Mouse (Mus musculus) brain, embryonic 18.5 days (tissue): ENCODE measurements around the gene Dynlt1c.
"Not testable (repeated sequence)": the region's sequence is repeated elsewhere in the genome, so short reads cannot be mapped to it uniquely, and the experiment has no call there.

Source experiments
- DNase-seq: peaks from one replicate; pipeline ENCODE4 v3.0.0-alpha.2; 2012; ENCODE audit warnings: low read depth, low spot score

Gene Dynlt1c

GRCm38 (mm10) chr17:6619271-6619670, 17.8 kb downstream of the Dynlt1c start:
- DNase-seq, result not testable (repeated sequence)

GRCm38 (mm10) chr17:6620035-6620434, 18.6 kb downstream of the Dynlt1c start:
- DNase-seq, result not testable (repeated sequence)

- DNase-seq, result not testable (repeated sequence)
Observed at GRCm38 (mm10) chr17:6620730-6621451, 19.4 kb downstream of the Dynlt1c start.

DNA sequence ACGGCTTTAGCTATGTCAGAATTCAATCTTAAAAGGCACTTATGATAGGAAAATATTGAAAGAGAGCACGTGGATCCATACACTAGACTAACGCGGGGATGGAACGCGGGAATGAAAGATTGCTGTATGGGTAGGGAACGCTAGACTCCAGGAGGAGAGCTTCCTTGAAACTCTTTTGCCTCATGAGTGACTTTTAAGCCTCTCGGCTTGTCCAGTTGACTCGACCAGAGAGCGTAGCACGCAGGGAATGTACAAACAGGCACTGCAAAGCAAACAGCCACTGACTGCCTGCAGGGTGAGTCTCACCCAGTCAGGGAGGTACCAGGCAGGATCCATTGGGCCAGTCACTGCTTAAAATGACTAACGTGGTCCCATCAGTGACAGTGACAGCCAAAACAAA, 20.5 kb downstream of the Dynlt1c start:
- DNase-seq, result not testable (repeated sequence)

GRCm38 (mm10) chr17:6624926-6625558, 23.6 kb downstream of the Dynlt1c start:
- DNase-seq, result not testable (repeated sequence)

- not testable (repeated sequence) for DNase-seq
Observed at GRCm38 (mm10) chr17:6630398-6630797, 28.9 kb downstream of the Dynlt1c start.

GRCm38 (mm10) chr17:6632850-6633249, 31.4 kb downstream of the Dynlt1c start:
- DNase-seq, result not testable (repeated sequence)

GRCm38 (mm10) chr17:6635781-6636180, 34.3 kb downstream of the Dynlt1c start:
- DNase-seq, result not testable (repeated sequence)

- DNase-seq, result no peak
Observed at GRCm38 (mm10) chr17:6636861-6637260, 35.4 kb downstream of the Dynlt1c start.

- not testable (repeated sequence) for DNase-seq
Observed at GRCm38 (mm10) chr17:6637434-6637833, 36.0 kb downstream of the Dynlt1c start.

DNA sequence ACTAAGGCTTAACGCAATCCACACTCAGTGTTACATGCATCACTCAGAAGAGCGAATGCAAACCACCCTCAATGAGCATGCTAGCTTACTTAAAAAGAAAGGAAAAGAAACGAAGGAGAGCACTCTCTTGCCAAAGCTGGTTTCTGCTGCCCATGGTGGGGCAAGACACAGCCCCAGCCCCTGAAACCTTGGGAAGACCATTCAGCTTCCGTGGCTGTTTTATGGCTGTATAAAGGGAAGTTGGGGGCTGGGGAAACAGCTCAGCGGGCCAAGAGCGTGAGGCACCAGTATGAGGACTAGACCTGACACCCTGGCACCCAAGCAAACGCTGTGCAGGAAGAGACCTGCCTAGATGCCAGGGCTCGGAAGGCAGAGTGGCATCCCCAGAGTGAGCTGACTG, 37.0 kb downstream of the Dynlt1c start:
- not testable (repeated sequence) for DNase-seq

- DNase-seq, result not testable (repeated sequence)
Observed at GRCm38 (mm10) chr17:6639486-6639885, 38.0 kb downstream of the Dynlt1c start.

DNA sequence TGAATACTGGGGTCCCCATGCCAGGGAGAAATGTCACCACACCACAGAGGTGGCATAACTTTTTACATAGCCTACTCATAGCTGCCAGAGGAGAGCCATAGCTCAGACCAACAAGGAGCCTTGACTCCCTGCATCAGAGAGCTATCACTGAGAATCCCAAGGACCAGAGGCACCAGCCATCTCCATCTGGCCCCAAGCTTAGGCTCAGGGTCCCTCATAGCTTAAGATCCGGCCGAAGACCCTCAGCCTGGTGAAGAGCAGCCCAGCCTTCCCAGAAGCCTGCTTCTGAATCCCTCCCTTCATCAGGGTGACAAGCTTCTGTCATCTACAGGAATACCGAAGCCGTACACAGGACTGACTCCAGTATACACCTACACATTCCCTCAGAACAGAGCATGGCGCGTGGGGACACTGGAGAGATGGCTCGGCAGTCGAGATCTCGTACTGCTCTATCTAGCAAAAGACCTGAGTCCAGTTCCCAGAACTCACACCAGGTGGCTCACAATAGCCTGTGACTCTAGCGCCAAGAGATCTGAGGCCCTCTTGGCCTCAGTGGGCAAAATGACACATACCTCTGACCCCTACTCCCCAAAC, 38.7 kb downstream of the Dynlt1c start:
- DNase-seq, result not testable (repeated sequence)

DNA sequence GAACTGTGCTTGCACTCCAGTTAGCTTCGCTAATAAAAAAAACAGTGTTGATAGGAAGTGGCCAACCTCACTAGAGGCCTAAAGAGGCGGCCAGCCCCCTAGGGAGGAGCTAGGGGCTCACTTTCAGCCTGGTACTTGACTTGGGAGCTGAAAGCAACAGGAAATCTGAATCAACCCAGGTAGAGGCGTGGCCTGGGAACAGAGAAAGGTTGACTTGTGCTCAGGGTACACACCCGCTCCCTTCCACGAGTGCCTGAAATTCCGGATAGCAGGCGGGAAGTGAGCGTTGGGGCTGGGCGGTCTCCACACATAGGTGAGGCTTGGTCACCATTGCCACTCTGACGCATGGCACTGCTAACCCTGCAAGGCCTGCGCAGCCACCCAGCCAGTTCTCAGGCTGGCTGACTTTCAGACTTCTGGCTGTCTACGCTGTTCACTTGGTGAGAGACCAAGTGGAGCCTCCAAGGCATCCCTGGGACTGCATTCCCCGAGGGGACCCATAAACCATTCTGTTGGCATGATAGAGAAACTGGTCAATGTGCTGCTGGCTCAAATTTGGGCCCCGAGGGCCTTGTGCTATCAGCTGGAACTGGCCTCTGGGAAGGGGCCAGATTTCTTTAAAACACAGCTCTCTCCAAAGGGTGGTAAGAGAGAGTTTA, 39.4 kb downstream of the Dynlt1c start:
- not testable (repeated sequence) for DNase-seq

DNA sequence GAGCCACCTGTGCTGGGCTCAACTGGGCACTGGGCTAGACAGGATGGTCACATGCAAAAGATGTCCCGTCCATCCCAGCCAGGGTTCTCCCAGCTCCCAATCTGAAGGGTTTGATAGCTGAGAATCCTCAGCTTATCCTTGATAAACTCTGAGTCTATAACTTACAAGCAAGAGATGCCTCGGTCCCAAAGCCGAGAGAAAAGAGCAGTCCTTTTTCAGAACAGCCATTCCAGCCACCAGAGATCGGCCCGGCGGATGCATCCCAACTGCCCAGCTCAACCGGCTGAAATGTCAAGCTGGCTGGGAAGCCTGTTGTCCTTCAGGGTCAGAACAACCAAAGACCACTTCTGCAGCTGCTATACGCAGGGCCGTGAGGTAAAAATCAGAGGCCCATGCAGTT, 42.7 kb downstream of the Dynlt1c start:
- not testable (repeated sequence) for DNase-seq

DNA sequence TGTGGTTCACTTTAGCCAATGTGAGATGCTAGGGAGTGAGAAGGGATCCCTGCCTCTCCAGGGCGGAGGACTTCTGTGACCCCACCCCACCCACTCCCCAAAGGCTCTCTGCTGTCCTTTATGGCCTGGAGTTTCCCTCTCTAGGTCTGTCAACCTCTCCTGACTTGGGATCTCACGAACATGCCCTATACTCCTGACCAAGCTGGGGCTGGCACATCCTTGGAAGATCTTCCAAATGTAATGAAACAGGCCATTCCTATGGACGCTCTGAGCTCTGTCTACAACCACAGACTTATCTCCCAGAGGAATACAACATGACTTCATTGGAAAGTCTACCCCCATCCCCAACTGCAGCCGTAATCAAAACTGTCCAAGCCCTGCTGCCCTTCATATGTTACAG, 43.2 kb downstream of the Dynlt1c start:
- DNase-seq, result not testable (repeated sequence)

- DNase-seq, result not testable (repeated sequence)
Observed at GRCm38 (mm10) chr17:6645668-6646067, 44.2 kb downstream of the Dynlt1c start.

DNA sequence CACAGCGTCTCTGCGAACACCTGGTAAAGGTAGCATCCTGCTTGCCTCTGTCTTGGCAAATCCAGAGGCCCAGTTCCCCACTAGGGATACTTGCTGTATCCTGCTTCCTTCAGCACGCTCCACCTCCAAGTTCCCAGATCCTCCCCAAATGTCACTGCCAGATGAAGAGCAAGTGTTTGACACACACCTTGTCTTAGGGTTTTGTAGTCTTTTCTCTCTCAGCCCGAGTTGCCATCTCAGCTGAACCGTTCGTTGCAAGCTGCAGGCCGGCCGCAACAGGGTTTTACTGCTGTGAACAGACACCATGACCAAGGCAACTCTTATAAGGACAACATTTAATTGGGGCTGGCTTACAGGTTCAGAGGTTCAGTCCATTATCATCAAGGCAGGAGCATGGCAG, 45.4 kb downstream of the Dynlt1c start:
- not testable (repeated sequence) for DNase-seq

DNA sequence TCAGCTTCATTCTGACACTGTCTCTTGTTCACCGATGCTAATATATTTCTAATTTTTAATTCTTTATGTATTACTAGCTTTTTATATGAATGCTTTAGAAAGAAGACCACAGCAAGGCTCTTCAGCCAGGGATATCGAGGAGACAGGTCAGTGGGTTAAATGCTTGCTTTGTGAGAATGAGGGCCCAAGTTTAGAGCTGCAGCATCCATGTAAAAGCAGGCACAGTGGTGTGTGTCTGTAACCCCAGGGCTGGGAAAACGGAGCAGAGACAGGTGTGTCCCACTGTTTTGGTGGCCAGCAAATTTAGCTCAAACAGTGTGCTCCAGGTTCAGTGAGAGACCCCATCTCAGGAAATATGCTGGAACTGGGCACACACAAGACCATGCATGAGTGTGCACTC, 46.0 kb downstream of the Dynlt1c start:
- DNase-seq, result not testable (repeated sequence)

GRCm38 (mm10) chr17:6650904-6651565, 49.6 kb downstream of the Dynlt1c start:
- DNase-seq, result not testable (repeated sequence)

DNA sequence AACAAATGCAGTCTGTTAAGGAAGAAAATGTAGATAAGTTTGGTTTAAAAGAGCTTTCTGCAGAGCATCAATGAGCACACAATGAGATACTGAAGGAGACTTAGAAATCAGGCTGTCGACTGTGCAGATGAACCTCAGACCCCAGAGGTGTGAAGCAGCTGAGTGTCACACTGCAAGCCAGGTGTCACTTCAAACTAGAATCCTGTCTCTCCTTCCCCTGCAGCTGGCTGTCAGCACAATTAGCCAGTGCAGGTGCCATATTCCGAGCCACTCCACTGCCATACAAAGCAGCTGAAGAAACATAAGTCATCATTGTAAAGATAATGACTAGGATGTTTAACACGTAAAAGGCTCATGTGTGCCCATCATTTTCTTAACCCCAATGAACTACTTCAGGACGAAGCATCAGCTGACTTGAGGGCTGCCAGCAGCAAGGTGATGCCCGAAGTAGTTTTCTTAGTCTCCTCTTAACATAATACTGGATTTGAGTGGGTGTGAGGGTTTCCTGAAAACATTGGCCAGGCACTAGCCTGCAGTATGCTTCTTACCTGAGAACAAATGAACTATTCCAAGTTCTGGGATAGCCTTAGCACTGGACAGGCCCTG, 52.0 kb downstream of the Dynlt1c start:
- not testable (repeated sequence) for DNase-seq
